Mouse (Mus musculus): ENCODE data around the gene Tmem88b.

GRCm38 (mm10) chr4:155791240-155791933 is 5.7 kb upstream of the Tmem88b start:
- no peak for TF ChIP-seq POLR2A (IDR thresholded peaks at IDR 0.05; ENCODE audit: extremely low read depth, insufficient read depth, low read length)
- TF ChIP-seq CTCF (IDR thresholded peaks at IDR 0.05; ENCODE audit: extremely low read depth, insufficient read depth, low read length): no peak

All from cortical plate, adult 2 months (tissue).